Mouse (Mus musculus) liver, postnatal 0 days (tissue): ENCODE data around the gene Gipc2.

ENCODE experiments used
- CTCF ChIP-seq: sonication (generic); IDR thresholded peaks from 2 replicates; pipeline ENCODE4 v1.5.1; 2016; ENCODE audit warnings: antibody characterized with exemption, low read depth
- EP300 ChIP-seq: IDR thresholded peaks from 2 replicates; pipeline ENCODE4 v1.6.1; 2016; ENCODE audit warnings: antibody characterized with exemption, low read depth, mild to moderate bottlenecking

DNA sequence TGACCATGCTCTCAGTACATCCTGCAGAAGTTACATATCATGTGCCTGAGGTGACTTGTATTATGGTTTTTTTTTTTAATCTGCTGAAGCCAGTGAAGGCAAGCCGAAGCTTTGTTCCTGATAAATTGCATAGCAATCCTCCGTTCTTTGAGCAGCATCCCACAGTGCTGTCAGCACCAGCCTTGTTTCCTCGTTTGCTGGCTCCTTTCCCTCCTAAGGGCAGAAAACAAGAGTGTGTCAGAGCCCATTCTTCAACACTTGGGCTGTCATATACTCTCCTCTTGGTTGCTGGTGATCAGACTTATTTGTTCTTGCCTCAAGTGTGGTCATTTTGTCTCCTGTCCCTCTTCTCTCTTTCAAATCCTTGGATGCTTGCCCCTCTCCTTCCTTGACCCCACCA lies 103.2 kb downstream of the Gipc2 start:
- TF ChIP-seq CTCF (no peak), EP300 (no peak)
